Mouse (Mus musculus) CD4-positive helper T cell, adult 2 months (primary cell): ENCODE measurements around the gene Madcam1.

Experiments
- DNase-seq: peaks from one replicate; pipeline ENCODE4 v3.0.0-alpha.2; 2012; ENCODE audit warnings: low read depth, missing footprints, low spot score

Madcam1 gene

GRCm38 (mm10) chr10:79668076-79668475 is 3.7 kb downstream of the Madcam1 start:
- DNase-seq: no peak

- DNase-seq: peak; percentile 93
Measured at GRCm38 (mm10) chr10:79668771-79669575, 4.6 kb downstream of the Madcam1 start, which contains the start of gene Tpgs1. TSS of gene Tpgs1 (plus strand) at chr10:79669369.

GRCm38 (mm10) chr10:79669576-79670057 is 5.3 kb downstream of the Madcam1 start:
- DNase-seq: peak; percentile 76

- DNase-seq: no peak
Measured at GRCm38 (mm10) chr10:79670071-79670888, 5.9 kb downstream of the Madcam1 start.

- DNase-seq: no peak
Measured at GRCm38 (mm10) chr10:79671396-79672087, 7.2 kb downstream of the Madcam1 start.

GRCm38 (mm10) chr10:79672088-79672455 is 7.7 kb downstream of the Madcam1 start:
- no peak for DNase-seq

GRCm38 (mm10) chr10:79673054-79673453 is 8.7 kb downstream of the Madcam1 start:
- DNase-seq: no peak

GRCm38 (mm10) chr10:79675346-79676035 is 11.1 kb downstream of the Madcam1 start:
- DNase-seq: no peak

GRCm38 (mm10) chr10:79680606-79681495 is 16.5 kb downstream of the Madcam1 start:
- DNase-seq: peak; percentile 31

GRCm38 (mm10) chr10:79681591-79682245 is 17.4 kb downstream of the Madcam1 start, which contains the start of gene Cdc34:
TSS of gene Cdc34 (plus strand) at chr10:79682195.
- DNase-seq: peak; percentile 100

- peak; percentile 45 for DNase-seq
Measured at GRCm38 (mm10) chr10:79682551-79682915, 18.2 kb downstream of the Madcam1 start.

GRCm38 (mm10) chr10:79682916-79683582 is 18.7 kb downstream of the Madcam1 start:
- peak; percentile 55 for DNase-seq

GRCm38 (mm10) chr10:79683726-79684640 is 19.6 kb downstream of the Madcam1 start:
- no peak for DNase-seq

- no peak for DNase-seq
Measured at GRCm38 (mm10) chr10:79684770-79685600, 20.6 kb downstream of the Madcam1 start.

GRCm38 (mm10) chr10:79686219-79686618 is 21.9 kb downstream of the Madcam1 start:
- no peak for DNase-seq

- DNase-seq: no peak
Measured at GRCm38 (mm10) chr10:79686691-79687090, 22.3 kb downstream of the Madcam1 start.

GRCm38 (mm10) chr10:79687513-79687912 is 23.2 kb downstream of the Madcam1 start:
- DNase-seq: no peak
